ENCODE assay signal across 15 mouse cellular contexts in the genomic region with DNA sequence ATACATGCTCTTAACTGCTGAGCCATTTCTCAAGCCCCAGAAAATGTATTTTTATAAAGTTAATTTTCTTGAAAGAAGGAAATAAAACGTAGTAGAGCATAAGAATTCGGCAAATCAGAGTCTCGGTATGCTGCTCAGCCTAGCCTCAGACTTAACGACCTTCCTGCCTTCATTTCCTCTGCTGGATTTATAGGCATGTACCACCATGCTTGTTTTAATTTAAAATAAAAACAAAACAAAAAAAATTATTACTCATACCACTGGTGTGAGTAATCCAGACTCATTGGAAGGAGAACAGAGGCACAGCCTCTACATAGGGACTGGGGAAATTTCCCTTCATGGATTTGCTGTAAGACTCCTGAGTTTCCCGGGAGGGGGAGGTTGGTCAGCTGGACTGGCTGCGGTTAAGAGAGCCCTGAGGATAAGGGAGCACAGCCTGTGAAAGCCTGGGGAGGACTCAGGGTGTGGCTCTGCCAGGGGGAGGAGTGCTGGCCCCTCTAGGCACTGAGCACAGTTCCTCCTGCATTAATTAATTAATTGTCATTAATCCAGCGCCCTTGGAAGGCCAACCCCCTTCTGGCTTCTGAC. TPM values are rescaled to one million over a fixed set of nuclear protein-coding genes. Genes with fewer than 3 reads are reported as not detected.
DNase-seq lines count a peak whose midpoint lies in the region; ATAC-seq and TF ChIP-seq lines count a peak whose summit lies in the region.
"Had no signal": no experiment of that assay in that cellular context is flagged by ENCODE, and none has a peak within 500 bp of the region (broad histone marks: within the 10 kb centered on the region; RNA-seq: fewer than 3 reads in every experiment).

No protein-coding gene starts in this region.

- no peak for TF ChIP-seq CTCF in kidney, adult 2 months (conservative IDR thresholded peaks at IDR 0.05; ENCODE audit: insufficient read depth, insufficient read length, low read depth, low read length)

- 0 out of 2 replicates have a peak, but pooled peaks cover 6% of the 10 kb centered on the region for H3K4me1 ChIP-seq in kidney, embryonic 15.5 days
- H3K4me1 ChIP-seq in kidney, adult 2 months (ENCODE audit: control insufficient read depth, insufficient read depth, low read length), result peaks cover 3% of the 10 kb centered on the region; the same call in 1 of the 2 replicates
- peaks cover 24% of the 10 kb centered on the region for H3K4me1 ChIP-seq in limb, embryonic 10.5 days

- no peak overlapping the region for H3K9ac ChIP-seq in kidney, embryonic 15.5 days

- H3K36me3 ChIP-seq in kidney, embryonic 15.5 days, result no peaks in the 10 kb centered on the region
- H3K36me3 ChIP-seq in kidney, adult 2 months (ENCODE audit: control insufficient read depth, insufficient read depth, low read length), result no peaks in the 10 kb centered on the region
- H3K36me3 ChIP-seq in limb, embryonic 10.5 days, result no peaks in the 10 kb centered on the region

- peak; percentile 16 for DNase-seq in cerebellum, adult 11-12 months
- DNase-seq in cerebellum, adult 8-10 months, result no peak
- no peak for DNase-seq in kidney, adult 2 months
- peak; percentile 20 for DNase-seq in 3134 (ENCODE audit: extremely low read depth, insufficient read length, low spot score)
- no peak for DNase-seq in limb, embryonic 10.5 days (ENCODE audit: low spot score)
- DNase-seq in adrenal gland, postnatal 25 days, result no peak
- DNase-seq in heart, adult 18-20 months, result no peak
- DNase-seq: adrenal gland, postnatal 10 days; cerebellum, postnatal 14 days; gastrocnemius, postnatal 36 days; kidney, postnatal 14 days; right cerebral cortex, postnatal 14 days had no signal

- no peaks in the 10 kb centered on the region for H3K27me3 ChIP-seq in kidney, embryonic 15.5 days
- no peaks in the 10 kb centered on the region for H3K27me3 ChIP-seq in kidney, adult 2 months (replicated peaks; ENCODE audit: control insufficient read depth, insufficient read depth, low read length)
- H3K27me3 ChIP-seq in limb, embryonic 10.5 days (ENCODE audit: low read depth, poor library complexity, severe bottlenecking), result no peaks in the 10 kb centered on the region

- H3K4me3 ChIP-seq in kidney, embryonic 15.5 days (replicated peaks), result no peak overlapping the region
- no peak overlapping the region for H3K4me3 ChIP-seq in kidney, adult 2 months (ENCODE audit: insufficient read depth, low read depth, low read length)
- no peak overlapping the region for H3K4me3 ChIP-seq in limb, embryonic 10.5 days

- TF ChIP-seq POLR2A in kidney, adult 2 months (IDR thresholded peaks at IDR 0.05; ENCODE audit: low read depth, low read length), result no peak

- H3K27ac ChIP-seq in kidney, embryonic 15.5 days, result no peak overlapping the region
- H3K27ac ChIP-seq in kidney, adult 2 months (ENCODE audit: insufficient read depth, low read depth, low read length), result no peak overlapping the region
- H3K27ac ChIP-seq in limb, embryonic 10.5 days, result 0 out of 2 replicates have a peak overlapping the region, but pooled peaks have one; percentile 25
- H3K27ac ChIP-seq: hindbrain, postnatal 0 days had no signal

- H3K9me3 ChIP-seq in kidney, embryonic 15.5 days (replicated peaks), result no peaks in the 10 kb centered on the region
- no peaks in the 10 kb centered on the region for H3K9me3 ChIP-seq in limb, embryonic 10.5 days (replicated peaks)

- ATAC-seq in kidney, embryonic 15.5 days (replicated peaks; ENCODE audit: low FRiP score), result peak; percentile 64
- ATAC-seq: hindbrain, postnatal 0 days; lung, postnatal 0 days had no signal

- WGBS in kidney, embryonic 15.5 days, result 52% methylated on average over 7 of the region's 7 CpGs
- WGBS in kidney, adult 2 months, result 54% methylated on average over 7 of the region's 7 CpGs
- WGBS in limb, embryonic 10.5 days, result 76% methylated on average over 7 of the region's 7 CpGs

- H3K4me2 ChIP-seq in kidney, embryonic 15.5 days, result no peak overlapping the region

RNA-seq across cellular contexts. Expression of a gene that starts 39.5 kb away (rescaled TPM):
- 6.2 and 6.8 TPM in 2 replicates for polyA plus RNA-seq in kidney, embryonic 15.5 days (2015; fragmentation: Nextera tagmentation; extraction: Ambion mirVana)
- 4.0 TPM in 2 replicates for polyA plus RNA-seq in kidney, adult 2 months (2012; rRNA removed)
- 6.7 and 9.5 TPM in 2 replicates for polyA plus RNA-seq in limb, embryonic 10.5 days (2016; fragmentation: Nextera tagmentation; extraction: Ambion mirVana)
- 13.6 and 15.0 TPM in 2 replicates for total RNA-seq in adrenal gland, postnatal 25 days (2021)
- 10 to 100 TPM; 29.2 TPM for total RNA-seq in heart, adult 18-20 months (2021)

Comparison
In these comparisons a context has a peak if more than half of its experiments do, and no peak if none do; other contexts are left out.
1. DNase-seq: peak in cerebellum, adult 11-12 months (single experiment) and 3134 (single experiment); none in cerebellum, adult 8-10 months (single experiment), kidney, adult 2 months (single experiment), limb, embryonic 10.5 days (single experiment), adrenal gland, postnatal 25 days (single experiment) and heart, adult 18-20 months (0 of 2).